Mouse (Mus musculus): Measurements from ENCODE around the gene Mettl18. TPM values are rescaled to one million over a fixed set of nuclear protein-coding genes. Genes with fewer than 3 reads are reported as not detected.

Mettl18 gene
- polyA plus RNA-seq, 1 experiment from 2014 or later = 10.2 TPM

GRCm38 (mm10) chr1:163992371-163992770 lies 2.3 kb upstream of the Mettl18 start:
- no peak overlapping the region for H3K4me2 ChIP-seq
- no peak for TF ChIP-seq CTCF (IDR thresholded peaks at IDR 0.05; ENCODE audit: low read depth)
- ATAC-seq (ENCODE audit: insufficient read depth) (no peak), DNase-seq (no peak)
- no peak overlapping the region for H3K27ac ChIP-seq (ENCODE audit: low read depth)
- no peak overlapping the region for H3K4me3 ChIP-seq (ENCODE audit: low read depth, low read length)
- 73% methylated on average over 4 of the region's 4 CpGs for WGBS
- no peaks in the 10 kb centered on the region for H3K9me3 ChIP-seq (ENCODE audit: low read depth, low read length)
- H3K27me3 ChIP-seq (ENCODE audit: insufficient read depth, low read length) = no peaks in the 10 kb centered on the region
- peaks cover 1% of the 10 kb centered on the region for H3K36me3 ChIP-seq (ENCODE audit: insufficient read depth)
- no peak overlapping the region for H3K9ac ChIP-seq
- no peaks in the 10 kb centered on the region for H3K4me1 ChIP-seq (ENCODE audit: insufficient read depth)

- WGBS = 1% methylated on average over 38 of the region's 38 CpGs
- Histone ChIP-seq H3K9ac (peak overlapping the region; percentile 84), H3K27me3 (ENCODE audit: insufficient read depth, low read length) (no peaks in the 10 kb centered on the region), H3K4me2 (peak overlapping the region; percentile 79), H3K36me3 (ENCODE audit: insufficient read depth) (no peaks in the 10 kb centered on the region; the same call in 1 of the 2 replicates), H3K4me3 (ENCODE audit: low read depth, low read length) (peak overlapping the region; percentile 68), H3K4me1 (ENCODE audit: insufficient read depth) (no peaks in the 10 kb centered on the region), H3K9me3 (ENCODE audit: low read depth, low read length) (no peaks in the 10 kb centered on the region), H3K27ac (ENCODE audit: low read depth) (peak overlapping the region; percentile 85; the same call in 1 of the 2 replicates)
- no peak for TF ChIP-seq CTCF (IDR thresholded peaks at IDR 0.05; ENCODE audit: low read depth)
- no peak for DNase-seq
- no peak for ATAC-seq (ENCODE audit: insufficient read depth)
Observed at GRCm38 (mm10) chr1:163994173-163994720, 442 bp upstream of the Mettl18 start.

GRCm38 (mm10) chr1:163995609-163995913 lies 872 bp downstream of the Mettl18 start:
- Histone ChIP-seq H3K9me3 (ENCODE audit: low read depth, low read length) (no peaks in the 10 kb centered on the region), H3K27ac (ENCODE audit: low read depth) (no peak overlapping the region), H3K36me3 (ENCODE audit: insufficient read depth) (no peaks in the 10 kb centered on the region; the same call in 1 of the 2 replicates), H3K9ac (peak overlapping the region; percentile 84), H3K4me3 (ENCODE audit: low read depth, low read length) (peak overlapping the region; percentile 68), H3K4me2 (peak overlapping the region; percentile 79), H3K4me1 (ENCODE audit: insufficient read depth) (no peaks in the 10 kb centered on the region), H3K27me3 (ENCODE audit: insufficient read depth, low read length) (no peaks in the 10 kb centered on the region)
- no peak for ATAC-seq (ENCODE audit: insufficient read depth)
- no peak for TF ChIP-seq CTCF (IDR thresholded peaks at IDR 0.05; ENCODE audit: low read depth)
- DNase-seq = no peak
- 76% methylated on average over 1 of the region's 2 CpGs for WGBS

- 61% methylated on average over 6 of the region's 6 CpGs for WGBS
- no peak for ATAC-seq (ENCODE audit: insufficient read depth)
- DNase-seq = no peak
- H3K36me3 ChIP-seq (ENCODE audit: insufficient read depth) = no peaks in the 10 kb centered on the region
- H3K9me3 ChIP-seq (ENCODE audit: low read depth, low read length) = no peaks in the 10 kb centered on the region
- H3K27ac ChIP-seq (ENCODE audit: low read depth) = no peak overlapping the region
- H3K9ac ChIP-seq = no peak overlapping the region
- H3K4me1 ChIP-seq (ENCODE audit: insufficient read depth) = no peaks in the 10 kb centered on the region
- TF ChIP-seq CTCF (IDR thresholded peaks at IDR 0.05; ENCODE audit: low read depth) = no peak
- H3K4me2 ChIP-seq = no peak overlapping the region
- H3K4me3 ChIP-seq (ENCODE audit: low read depth, low read length) = no peak overlapping the region
- H3K27me3 ChIP-seq (ENCODE audit: insufficient read depth, low read length) = no peaks in the 10 kb centered on the region
Observed at GRCm38 (mm10) chr1:164001831-164002452, 7.3 kb downstream of the Mettl18 start.

GRCm38 (mm10) chr1:164004311-164004710 lies 9.6 kb downstream of the Mettl18 start:
- Histone ChIP-seq H3K9ac (no peak overlapping the region), H3K4me1 (ENCODE audit: insufficient read depth) (no peaks in the 10 kb centered on the region), H3K27me3 (ENCODE audit: insufficient read depth, low read length) (no peaks in the 10 kb centered on the region), H3K36me3 (ENCODE audit: insufficient read depth) (no peaks in the 10 kb centered on the region), H3K27ac (ENCODE audit: low read depth) (no peak overlapping the region), H3K4me3 (ENCODE audit: low read depth, low read length) (no peak overlapping the region), H3K4me2 (no peak overlapping the region), H3K9me3 (ENCODE audit: low read depth, low read length) (no peaks in the 10 kb centered on the region)
- DNase-seq = no peak
- no peak for ATAC-seq (ENCODE audit: insufficient read depth)
- no peak for TF ChIP-seq CTCF (IDR thresholded peaks at IDR 0.05; ENCODE audit: low read depth)
- WGBS = 68% methylated on average over 3 of the region's 3 CpGs

- H3K9me3 ChIP-seq (ENCODE audit: low read depth, low read length) = no peaks in the 10 kb centered on the region
- no peaks in the 10 kb centered on the region for H3K27me3 ChIP-seq (ENCODE audit: insufficient read depth, low read length)
- peak; percentile 64 for TF ChIP-seq CTCF (IDR thresholded peaks at IDR 0.05; ENCODE audit: low read depth)
- DNase-seq (peak; percentile 47), ATAC-seq (ENCODE audit: insufficient read depth) (no peak)
- no peak overlapping the region for H3K9ac ChIP-seq
- H3K4me2 ChIP-seq = no peak overlapping the region
- H3K36me3 ChIP-seq (ENCODE audit: insufficient read depth) = no peaks in the 10 kb centered on the region
- H3K27ac ChIP-seq (ENCODE audit: low read depth) = no peak overlapping the region
- H3K4me1 ChIP-seq (ENCODE audit: insufficient read depth) = no peaks in the 10 kb centered on the region
- H3K4me3 ChIP-seq (ENCODE audit: low read depth, low read length) = no peak overlapping the region
- 40% methylated on average over 2 of the region's 2 CpGs for WGBS
Observed at GRCm38 (mm10) chr1:164009235-164009634, 14.5 kb downstream of the Mettl18 start.

- DNase-seq = no peak
- Histone ChIP-seq H3K9ac (no peak overlapping the region), H3K27ac (ENCODE audit: low read depth) (no peak overlapping the region), H3K27me3 (ENCODE audit: insufficient read depth, low read length) (no peaks in the 10 kb centered on the region), H3K4me2 (no peak overlapping the region), H3K4me3 (ENCODE audit: low read depth, low read length) (no peak overlapping the region), H3K9me3 (ENCODE audit: low read depth, low read length) (no peaks in the 10 kb centered on the region), H3K4me1 (ENCODE audit: insufficient read depth) (no peaks in the 10 kb centered on the region), H3K36me3 (ENCODE audit: insufficient read depth) (no peaks in the 10 kb centered on the region)
- 61% methylated on average over 1 of the region's 1 CpGs for WGBS
- no peak for ATAC-seq (ENCODE audit: insufficient read depth)
- no peak for TF ChIP-seq CTCF (IDR thresholded peaks at IDR 0.05; ENCODE audit: low read depth)
Observed at GRCm38 (mm10) chr1:164014616-164015015, 19.9 kb downstream of the Mettl18 start.
